Mouse (Mus musculus) kidney, postnatal 0 days (tissue): ENCODE measurements at regions not wholly inside any gene's neighbourhood (a gene's known extent, or its start where the extent isn't known, plus 50 kb on each side); places are given as distances from the start of the nearest gene placed in this dataset.

Experiments
- ATAC-seq: fragments of 200-750 bp; cut with Nextera tagmentation; replicated peaks from 2 replicates; pipeline ENCODE4 v1.8.0; 2017; ENCODE audit warnings: low read depth, moderate number of reproducible peaks, moderate TSS enrichment, moderate library complexity; ENCODE audit not compliant: low FRiP score
- DNase-seq: peaks from one replicate; pipeline ENCODE4 v3.0.0-alpha.2; 2016; ENCODE audit warnings: low spot score
- H3K27ac ChIP-seq: fragments of 300-500 bp; sonication (generic); 2 replicates; pipeline ENCODE4 v1.5.1; 2014; ENCODE audit warnings: mild to moderate bottlenecking
- H3K27me3 ChIP-seq: fragments of 300-500 bp; sonication (generic); 2 replicates; pipeline ENCODE4 v1.6.1; 2014; ENCODE audit warnings: low read length, mixed read lengths; ENCODE audit not compliant: insufficient read depth
- H3K36me3 ChIP-seq: fragments of 300-500 bp; sonication (generic); 2 replicates; pipeline ENCODE4 v1.6.1; 2014; ENCODE audit warnings: low read length, mixed read lengths; ENCODE audit not compliant: insufficient read depth
- H3K4me1 ChIP-seq: fragments of 300-500 bp; sonication (generic); replicated peaks from 2 replicates; pipeline ENCODE4 v1.6.1; 2014; ENCODE audit warnings: antibody characterized with exemption, low read length, mixed read lengths; ENCODE audit not compliant: insufficient read depth
- H3K4me2 ChIP-seq: fragments of 300-500 bp; sonication (generic); 2 replicates; pipeline ENCODE4 v1.6.1; 2014; ENCODE audit warnings: mild to moderate bottlenecking, low read length, moderate library complexity, mixed read lengths
- H3K4me3 ChIP-seq: fragments of 300-500 bp; sonication (generic); replicated peaks from 2 replicates; pipeline ENCODE4 v1.5.1; 2014; ENCODE audit warnings: low read depth, low read length
- H3K9ac ChIP-seq: fragments of 300-500 bp; sonication (generic); 2 replicates; pipeline ENCODE4 v1.6.1; 2014; ENCODE audit warnings: low read depth, low read length
- H3K9me3 ChIP-seq: fragments of 300-500 bp; sonication (generic); replicated peaks from 2 replicates; pipeline ENCODE4 v1.6.1; 2016; ENCODE audit warnings: low read length, inconsistent platforms, mixed read lengths
- CTCF ChIP-seq: IDR thresholded peaks from 2 replicates; pipeline ENCODE4 v1.5.1; 2016; ENCODE audit warnings: antibody characterized with exemption, low read depth, mild to moderate bottlenecking, moderate library complexity
- WGBS: fragments of 180-500 bp; shearing (Covaris S2); extraction: QIAGEN DNeasy Blood & Tissue Kit; methylation state at CpG from one replicate; pipeline ENCODE4 v1.1.7; 2014; 5-methylcytosine and 5-hydroxymethylcytosine counted together

GRCm38 (mm10) chr12:71747831-71748368 lies 83.0 kb upstream of the Daam1 start:
- WGBS: 35% methylated on average over 14 of the region's 14 CpGs
- Histone ChIP-seq H3K9me3 (no peaks in the 10 kb centered on the region), H3K27ac (peak overlapping the region; percentile 87), H3K4me1 (no peaks in the 10 kb centered on the region), H3K9ac (no peak overlapping the region), H3K27me3 (no peaks in the 10 kb centered on the region), H3K4me3 (no peak overlapping the region), H3K4me2 (peak overlapping the region; percentile 19; the same call in 1 of the 2 replicates), H3K36me3 (no peaks in the 10 kb centered on the region)
- TF ChIP-seq CTCF: no peak
- DNase-seq (peak; percentile 92), ATAC-seq (no peak; the same call in 1 of the 2 replicates)

- peak overlapping the region; percentile 87 for H3K27ac ChIP-seq
- H3K9ac ChIP-seq: no peak overlapping the region
- peak overlapping the region; percentile 10; the same call in 1 of the 2 replicates for H3K4me2 ChIP-seq
- peak; percentile 88 for DNase-seq
- WGBS: 30% methylated on average over 4 of the region's 4 CpGs
- no peaks in the 10 kb centered on the region for H3K9me3 ChIP-seq
- H3K4me1 ChIP-seq: no peaks in the 10 kb centered on the region
- 0 out of 2 replicates have a peak, but pooled peaks have one; percentile 52 for ATAC-seq
- no peak for TF ChIP-seq CTCF
- no peak overlapping the region for H3K4me3 ChIP-seq
- no peaks in the 10 kb centered on the region for H3K36me3 ChIP-seq
- H3K27me3 ChIP-seq: no peaks in the 10 kb centered on the region
These were observed 82.1 kb upstream of the Daam1 start for GRCm38 (mm10) chr12:71748731-71749130.

GRCm38 (mm10) chr12:71749668-71750067 lies 81.2 kb upstream of the Daam1 start:
- Histone ChIP-seq H3K9ac (no peak overlapping the region), H3K4me3 (no peak overlapping the region), H3K27ac (no peak overlapping the region), H3K9me3 (no peaks in the 10 kb centered on the region), H3K4me2 (no peak overlapping the region), H3K27me3 (no peaks in the 10 kb centered on the region), H3K36me3 (no peaks in the 10 kb centered on the region), H3K4me1 (no peaks in the 10 kb centered on the region)
- TF ChIP-seq CTCF: no peak
- DNase-seq: no peak
- ATAC-seq: no peak
- WGBS: 92% methylated on average over 2 of the region's 2 CpGs

GRCm38 (mm10) chr12:71752741-71753260 lies 78.1 kb upstream of the Daam1 start:
- DNase-seq: no peak

DNA sequence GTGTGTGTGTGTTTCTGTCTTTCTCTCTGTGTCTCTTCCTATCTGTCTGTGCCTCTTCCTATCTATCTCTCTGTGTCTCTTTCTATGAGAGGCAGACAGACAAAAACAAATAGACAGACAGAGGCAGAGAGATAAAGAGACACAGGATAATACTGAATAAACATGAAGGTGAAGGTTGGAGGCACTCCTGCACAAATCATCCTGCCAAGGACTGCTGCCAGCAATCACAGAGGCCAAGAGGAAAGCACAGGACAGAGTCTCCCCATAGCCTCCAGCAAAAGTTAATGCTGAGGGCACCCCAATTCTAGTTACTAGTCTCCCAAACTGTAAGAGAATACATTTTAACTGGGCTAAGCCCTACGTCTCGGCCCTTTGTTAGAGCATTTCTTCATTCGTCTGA lies 77.6 kb upstream of the Daam1 start:
- no peaks in the 10 kb centered on the region for H3K36me3 ChIP-seq

More at GRCm38 (mm10) chr12:71752741-71753260, 78.1 kb upstream of the Daam1 start:
- no peak for TF ChIP-seq CTCF
- no peak overlapping the region for H3K27ac ChIP-seq
- no peak overlapping the region for H3K9ac ChIP-seq
- H3K4me2 ChIP-seq: no peak overlapping the region
- no peak overlapping the region for H3K4me3 ChIP-seq
- WGBS: 40% methylated on average over 7 of the region's 7 CpGs
- no peaks in the 10 kb centered on the region for H3K27me3 ChIP-seq
- no peaks in the 10 kb centered on the region for H3K36me3 ChIP-seq
- ATAC-seq: no peak
- no peaks in the 10 kb centered on the region for H3K4me1 ChIP-seq
- no peaks in the 10 kb centered on the region for H3K9me3 ChIP-seq

DNA sequence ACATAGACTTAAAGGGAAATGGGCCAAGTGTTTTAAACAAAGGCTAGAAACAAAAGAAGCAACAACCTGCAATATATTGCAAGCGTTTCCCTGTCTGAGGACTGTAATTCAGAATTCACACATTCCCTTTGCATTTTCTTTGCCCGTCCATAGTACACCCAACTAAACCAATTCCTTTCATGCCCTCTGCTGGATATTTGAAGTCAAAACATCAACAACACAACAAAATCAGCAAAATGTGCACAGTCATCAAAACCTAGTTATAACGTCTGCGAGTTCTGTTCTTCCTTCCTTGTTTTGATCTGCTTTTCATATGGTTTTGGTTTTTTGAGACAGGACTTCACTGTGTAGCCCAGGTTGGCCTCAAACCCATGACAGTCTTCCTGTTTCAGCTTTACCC lies 67.7 kb upstream of the Daam1 start:
- Histone ChIP-seq H3K4me2 (peak overlapping the region; percentile 8; the same call in 1 of the 2 replicates), H3K9ac (no peak overlapping the region), H3K36me3 (no peaks in the 10 kb centered on the region), H3K27ac (no peak overlapping the region), H3K4me3 (no peak overlapping the region), H3K27me3 (no peaks in the 10 kb centered on the region), H3K9me3 (no peaks in the 10 kb centered on the region), H3K4me1 (no peaks in the 10 kb centered on the region)
- ATAC-seq (no peak), DNase-seq (peak; percentile 77)
- 55% methylated on average over 4 of the region's 4 CpGs for WGBS
- peak; percentile 73 for TF ChIP-seq CTCF

More for the DNA sequence above, 77.6 kb upstream of the Daam1 start:
- H3K27me3 ChIP-seq: no peaks in the 10 kb centered on the region
- H3K9me3 ChIP-seq: no peaks in the 10 kb centered on the region
- no peak overlapping the region for H3K9ac ChIP-seq
- TF ChIP-seq CTCF: no peak
- H3K4me1 ChIP-seq: no peaks in the 10 kb centered on the region
- H3K4me3 ChIP-seq: no peak overlapping the region
- DNase-seq (no peak), ATAC-seq (no peak)
- H3K27ac ChIP-seq: no peak overlapping the region
- 77% methylated on average over 3 of the region's 3 CpGs for whole genome bisulfite sequencing
- no peak overlapping the region for H3K4me2 ChIP-seq
